Mouse (Mus musculus) gastrocnemius, postnatal 10 days (tissue): ENCODE results near the gene Fbxo36. TPM values are rescaled to one million over a fixed set of nuclear protein-coding genes. Genes with fewer than 3 reads are reported as not detected.
A peak's percentile ranks its signal among the peaks of the same experiment; 100 is the strongest.

ENCODE experiments used
- DNase-seq: peaks from one replicate; pipeline ENCODE4 v3.0.0; 2021; ENCODE audit warnings: mixed read lengths
- total RNA-seq, 2 experiments: library from RNA; stranded (reverse); gene quantifications; 2 replicates each; pipeline ENCODE4 v1.2.3; 2021

The Fbxo36 gene
- total RNA-seq, 2 experiments from 2014 or later, result 2.1 to 2.3 TPM

- no peak for DNase-seq
These were observed 50.9 kb downstream of the Fbxo36 start for GRCm38 (mm10) chr1:84890503-84890902.

- DNase-seq, result no peak
These were observed 52.1 kb downstream of the Fbxo36 start for GRCm38 (mm10) chr1:84891746-84892145.

- DNase-seq, result no peak
These were observed 57.7 kb downstream of the Fbxo36 start for GRCm38 (mm10) chr1:84897364-84897763.

- no peak for DNase-seq
These were observed 59.5 kb downstream of the Fbxo36 start for GRCm38 (mm10) chr1:84899156-84899555.

GRCm38 (mm10) chr1:84904467-84904866, 64.8 kb downstream of the Fbxo36 start:
- DNase-seq, result no peak

- no peak for DNase-seq
These were observed 70.7 kb downstream of the Fbxo36 start for GRCm38 (mm10) chr1:84910177-84910804.

GRCm38 (mm10) chr1:84912571-84912970, 72.9 kb downstream of the Fbxo36 start:
- DNase-seq, result no peak

GRCm38 (mm10) chr1:84915010-84915409, 75.4 kb downstream of the Fbxo36 start:
- no peak for DNase-seq

- no peak for DNase-seq
These were observed 79.2 kb downstream of the Fbxo36 start for GRCm38 (mm10) chr1:84918865-84919264.

- DNase-seq, result no peak
These were observed 83.8 kb downstream of the Fbxo36 start for GRCm38 (mm10) chr1:84923432-84923831.

GRCm38 (mm10) chr1:84924134-84924533, 84.5 kb downstream of the Fbxo36 start:
- DNase-seq, result no peak

- no peak for DNase-seq
These were observed 86.0 kb downstream of the Fbxo36 start for GRCm38 (mm10) chr1:84925599-84925998.

- peak; percentile 73 for DNase-seq
These were observed 94.0 kb downstream of the Fbxo36 start for GRCm38 (mm10) chr1:84933472-84934150.

GRCm38 (mm10) chr1:84934151-84934502, 94.5 kb downstream of the Fbxo36 start:
- no peak for DNase-seq

GRCm38 (mm10) chr1:84934503-84935333, 95.1 kb downstream of the Fbxo36 start, which contains the start of gene Slc16a14:
TSS of gene Slc16a14 (minus strand) at chr1:84935134.
- peak; percentile 13 for DNase-seq

- DNase-seq, result no peak
These were observed 96.0 kb downstream of the Fbxo36 start for GRCm38 (mm10) chr1:84935668-84936067.

- DNase-seq, result no peak
These were observed 97.3 kb downstream of the Fbxo36 start for GRCm38 (mm10) chr1:84936716-84937510.

- no peak for DNase-seq
These were observed 99.8 kb downstream of the Fbxo36 start for GRCm38 (mm10) chr1:84939466-84939865.

GRCm38 (mm10) chr1:84940322-84940721, 100.7 kb downstream of the Fbxo36 start:
- no peak for DNase-seq

GRCm38 (mm10) chr1:84942666-84943065, 103.0 kb downstream of the Fbxo36 start:
- no peak for DNase-seq

GRCm38 (mm10) chr1:84943549-84943948, 103.9 kb downstream of the Fbxo36 start:
- no peak for DNase-seq

GRCm38 (mm10) chr1:84945950-84946349, 106.3 kb downstream of the Fbxo36 start:
- DNase-seq, result no peak
